Mouse (Mus musculus) CH12.LX (cell line): ENCODE measurements around the gene Arpc3.
A peak's percentile ranks its signal among the peaks of the same experiment; 100 is the strongest.

ENCODE experiments used
- CTCF ChIP-seq, 2 experiments: IDR thresholded peaks in 1 of 2; conservative IDR thresholded peaks in 1 of 2; 2 replicates each; pipeline ENCODE4 v1.5.1; 2011 to 2012; ENCODE audit warnings: low read depth in 2 of 2, low read length in 2 of 2, improper control_type of control experiment in 1 of 2, inconsistent platforms in 1 of 2, mild to moderate bottlenecking in 1 of 2, moderate library complexity in 1 of 2
- NRF1 ChIP-seq: IDR thresholded peaks from 2 replicates; pipeline ENCODE4 v1.6.1; 2014; ENCODE audit warnings: low read depth, mild to moderate bottlenecking, inconsistent platforms, low read length, improper control_type of control experiment, moderate library complexity

- TF ChIP-seq CTCF (conservative IDR thresholded peaks at IDR 0.05 in 1 of 2, IDR thresholded peaks at IDR 0.05 in 1 of 2; ENCODE audit: low read depth in 2 of 2, low read length in 2 of 2) (peak; percentile 79 to 84), NRF1 (no peak)
These were observed 12.1 kb upstream of the Arpc3 start for GRCm38 (mm10) chr5:122379374-122380155.
